Mouse (Mus musculus): ENCODE measurements around the gene Irak2. TPM values are rescaled to one million over a fixed set of nuclear protein-coding genes. Genes with fewer than 3 reads are reported as not detected.
A peak's percentile ranks its signal among the peaks of the same experiment; 100 is the strongest.

Irak2 gene
- polyA plus RNA-seq, 1 experiment = not detected

DNA sequence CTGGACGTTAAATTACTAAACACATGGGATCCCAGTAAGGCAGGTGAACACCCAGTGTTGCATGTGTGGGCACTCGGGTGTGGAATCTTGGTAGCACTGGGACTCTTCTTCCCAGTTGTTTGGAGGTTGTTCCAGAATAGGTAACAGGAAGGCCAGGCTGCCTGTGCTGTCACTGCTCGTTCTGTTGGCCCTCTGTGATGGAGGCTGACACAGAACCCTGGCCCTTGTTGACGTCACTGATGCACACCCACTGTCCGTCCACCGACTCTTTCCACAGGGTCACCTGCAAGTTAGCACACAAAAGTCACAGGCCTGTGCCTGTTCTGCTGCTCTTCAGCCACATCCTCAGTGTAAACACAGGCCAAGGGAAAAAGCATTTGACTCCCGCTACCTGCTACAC, 89.9 kb downstream of the Irak2 start:
- Histone ChIP-seq H3K4me3 (ENCODE audit: insufficient read depth, low read depth, low read length) (no peak overlapping the region), H3K4me1 (ENCODE audit: control insufficient read depth, insufficient read depth, low read length) (no peaks in the 10 kb centered on the region), H3K27ac (ENCODE audit: insufficient read depth, low read depth, low read length) (no peak overlapping the region)
- no peak for TF ChIP-seq CTCF (IDR thresholded peaks at IDR 0.05; ENCODE audit: insufficient read depth, low read depth, low read length)
- no peak for TF ChIP-seq POLR2A (IDR thresholded peaks at IDR 0.05; ENCODE audit: insufficient read depth, low read depth, low read length)
- 84% methylated on average over 7 of the region's 7 CpGs for WGBS

DNA sequence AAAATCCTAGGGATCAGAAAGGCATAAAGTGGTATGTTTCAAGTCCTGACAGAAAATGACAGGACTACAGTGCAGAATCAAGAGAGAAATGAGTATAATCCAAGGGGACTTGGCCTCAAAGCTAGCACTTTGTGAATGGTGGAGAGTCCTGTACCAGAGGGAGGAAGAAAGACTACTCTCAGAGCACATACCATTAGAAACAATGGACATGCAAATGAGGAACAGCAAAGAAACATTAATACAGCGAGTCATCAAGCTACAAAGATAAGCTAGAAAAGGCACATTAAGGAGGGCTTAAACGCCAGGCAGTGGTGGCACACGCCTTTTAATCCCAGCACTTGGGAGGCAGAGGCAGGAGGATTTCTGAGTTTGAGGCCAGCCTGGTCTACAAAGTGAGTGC, 93.0 kb downstream of the Irak2 start:
- no peak for TF ChIP-seq POLR2A (IDR thresholded peaks at IDR 0.05; ENCODE audit: insufficient read depth, low read depth, low read length)
- no peak for TF ChIP-seq CTCF (IDR thresholded peaks at IDR 0.05; ENCODE audit: insufficient read depth, low read depth, low read length)
- Histone ChIP-seq H3K4me1 (ENCODE audit: control insufficient read depth, insufficient read depth, low read length) (no peaks in the 10 kb centered on the region), H3K27ac (ENCODE audit: insufficient read depth, low read depth, low read length) (no peak overlapping the region), H3K4me3 (ENCODE audit: insufficient read depth, low read depth, low read length) (no peak overlapping the region)
- 84% methylated on average over 3 of the region's 3 CpGs for WGBS

GRCm38 (mm10) chr6:113737318-113738046, 99.2 kb downstream of the Irak2 start:
- 89% methylated on average over 9 of the region's 9 CpGs for WGBS
- Histone ChIP-seq H3K4me1 (ENCODE audit: control insufficient read depth, insufficient read depth, low read length) (0 out of 2 replicates have a peak, but pooled peaks cover 4% of the 10 kb centered on the region), H3K27ac (ENCODE audit: insufficient read depth, low read depth, low read length) (no peak overlapping the region), H3K4me3 (ENCODE audit: insufficient read depth, low read depth, low read length) (no peak overlapping the region)
- TF ChIP-seq POLR2A (IDR thresholded peaks at IDR 0.05; ENCODE audit: insufficient read depth, low read depth, low read length) (no peak), CTCF (IDR thresholded peaks at IDR 0.05; ENCODE audit: insufficient read depth, low read depth, low read length) (no peak)

DNA sequence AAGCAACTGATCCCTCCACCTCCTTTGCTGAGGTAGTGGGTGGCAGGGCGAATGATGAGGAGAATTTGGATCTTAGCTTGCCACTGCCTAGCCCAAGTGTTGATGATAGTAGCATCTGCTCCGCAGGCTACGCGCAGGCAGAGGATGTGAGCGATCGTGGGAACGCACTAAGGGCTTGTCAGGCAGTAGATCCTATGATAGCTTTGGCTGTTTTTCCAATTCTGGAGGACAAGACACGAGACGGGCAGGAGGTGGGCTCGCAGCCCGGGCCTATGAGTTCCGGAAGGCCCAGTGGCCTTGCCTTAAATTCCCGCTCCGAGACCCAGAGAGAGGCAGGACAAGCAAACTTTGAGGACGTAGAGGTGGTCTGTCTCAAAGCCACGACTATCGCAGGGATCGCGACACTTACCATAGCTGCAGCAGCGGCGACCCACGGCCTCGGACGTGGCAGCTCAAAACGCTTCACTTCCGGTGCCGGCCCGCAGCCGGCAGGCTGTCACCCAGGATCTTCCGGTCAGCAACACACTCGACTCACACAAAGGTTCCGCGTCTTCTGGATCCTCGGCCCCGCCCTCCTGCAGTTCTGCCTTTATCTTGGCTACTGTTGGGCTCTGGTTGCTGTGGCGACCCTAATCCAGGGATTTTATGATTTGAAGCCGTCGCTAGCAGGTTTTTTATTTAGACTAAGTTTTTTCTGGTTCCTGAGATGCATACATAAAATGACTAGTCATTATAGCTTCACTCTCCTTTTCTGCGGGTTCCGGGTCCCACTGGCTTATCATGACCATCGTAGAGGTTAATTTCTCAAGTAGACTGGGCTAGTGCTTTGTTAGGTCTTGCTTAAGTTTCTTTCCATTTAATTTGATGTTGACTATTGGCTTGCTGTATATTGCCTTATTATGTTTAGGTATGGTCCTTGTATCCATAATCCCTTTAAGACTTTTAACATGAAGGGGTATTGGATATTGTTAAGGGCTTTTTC, 102.3 kb downstream of the Irak2 start, which contains the start of gene Sec13:
Sec13 (minus strand) TSS at position 508 of the 982 bp plus-strand sequence.
- peak within 1 kb of the TSS; percentile 98 for H3K4me3 ChIP-seq (ENCODE audit: insufficient read depth, low read depth, low read length)
- H3K27ac ChIP-seq (ENCODE audit: insufficient read depth, low read depth, low read length) = peak within 1 kb of the TSS; percentile 58; the same call in 1 of the 2 replicates
- TF ChIP-seq CTCF (IDR thresholded peaks at IDR 0.05; ENCODE audit: insufficient read depth, low read depth, low read length) (0 out of 2 replicates have a peak, but pooled peaks have one; percentile 10), POLR2A (IDR thresholded peaks at IDR 0.05; ENCODE audit: insufficient read depth, low read depth, low read length) (peak; percentile 71)
- H3K4me1 ChIP-seq (ENCODE audit: control insufficient read depth, insufficient read depth, low read length) = 0 out of 2 replicates have a peak, but pooled peaks cover 6% of the 10 kb centered on the region
- 5% methylated on average over 41 of the region's 41 CpGs for WGBS

DNA sequence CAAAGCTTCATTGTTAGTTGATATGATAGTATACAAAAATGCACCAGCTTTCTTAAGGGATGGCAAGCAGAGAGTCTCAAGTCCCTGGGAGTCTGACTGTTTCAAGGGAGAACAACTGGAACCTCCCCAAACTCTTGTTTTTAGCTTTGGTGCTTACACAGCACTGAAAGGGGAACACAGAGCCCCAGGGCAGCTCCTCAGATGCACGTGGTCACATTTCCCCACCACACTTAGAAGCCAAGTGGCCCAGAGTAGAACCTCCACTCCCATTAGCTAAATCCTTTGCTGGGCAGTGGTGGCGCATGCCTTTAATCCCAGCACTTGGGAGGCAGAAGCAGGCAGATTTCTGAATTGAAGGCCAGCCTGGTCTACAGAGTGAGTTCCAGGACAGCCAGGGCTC, 103.2 kb downstream of the Irak2 start:
- WGBS = 62% methylated on average over 2 of the region's 2 CpGs
- TF ChIP-seq POLR2A (IDR thresholded peaks at IDR 0.05; ENCODE audit: insufficient read depth, low read depth, low read length) (no peak), CTCF (IDR thresholded peaks at IDR 0.05; ENCODE audit: insufficient read depth, low read depth, low read length) (no peak)
- no peak overlapping the region for H3K27ac ChIP-seq (ENCODE audit: insufficient read depth, low read depth, low read length)

GRCm38 (mm10) chr6:113742321-113742720, 104.1 kb downstream of the Irak2 start:
- H3K27ac ChIP-seq (ENCODE audit: insufficient read depth, low read depth, low read length) = no peak overlapping the region

More for the DNA sequence above, 103.2 kb downstream of the Irak2 start:
- Histone ChIP-seq H3K4me3 (ENCODE audit: insufficient read depth, low read depth, low read length) (no peak overlapping the region), H3K4me1 (ENCODE audit: control insufficient read depth, insufficient read depth, low read length) (0 out of 2 replicates have a peak, but pooled peaks cover 6% of the 10 kb centered on the region)

DNA sequence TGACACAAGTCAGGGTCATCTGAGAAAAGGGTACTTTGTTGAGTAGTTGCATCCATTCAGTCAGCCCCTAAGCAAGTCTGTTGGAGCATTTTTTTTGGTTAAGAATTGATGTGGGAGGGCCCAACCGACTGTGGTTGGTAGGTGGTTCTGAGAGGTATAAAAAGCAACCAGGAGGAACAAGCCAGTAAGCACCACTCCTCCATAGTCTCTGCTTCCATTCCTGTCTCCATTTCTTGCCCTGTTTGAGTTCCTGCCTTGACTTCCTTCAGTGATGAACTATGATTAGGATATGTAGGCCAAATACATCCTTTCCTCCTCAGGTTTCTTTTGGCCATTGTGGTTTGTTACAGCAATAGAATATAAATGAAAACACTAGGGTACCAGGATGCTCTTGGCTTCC, 104.8 kb downstream of the Irak2 start:
- WGBS = 16% methylated on average over 1 of the region's 1 CpGs
- H3K4me1 ChIP-seq (ENCODE audit: control insufficient read depth, insufficient read depth, low read length) = peaks cover 8% of the 10 kb centered on the region; the same call in 1 of the 2 replicates
- no peak overlapping the region for H3K27ac ChIP-seq (ENCODE audit: insufficient read depth, low read depth, low read length)
- TF ChIP-seq POLR2A (IDR thresholded peaks at IDR 0.05; ENCODE audit: insufficient read depth, low read depth, low read length) = no peak
- no peak for TF ChIP-seq CTCF (IDR thresholded peaks at IDR 0.05; ENCODE audit: insufficient read depth, low read depth, low read length)
- no peak overlapping the region for H3K4me3 ChIP-seq (ENCODE audit: insufficient read depth, low read depth, low read length)

More at GRCm38 (mm10) chr6:113742321-113742720, 104.1 kb downstream of the Irak2 start:
- Histone ChIP-seq H3K4me3 (ENCODE audit: insufficient read depth, low read depth, low read length) (no peak overlapping the region), H3K4me1 (ENCODE audit: control insufficient read depth, insufficient read depth, low read length) (peaks cover 8% of the 10 kb centered on the region; the same call in 1 of the 2 replicates)
- TF ChIP-seq POLR2A (IDR thresholded peaks at IDR 0.05; ENCODE audit: insufficient read depth, low read depth, low read length) (no peak), CTCF (IDR thresholded peaks at IDR 0.05; ENCODE audit: insufficient read depth, low read depth, low read length) (no peak)
- 82% methylated on average over 1 of the region's 1 CpGs for WGBS

Other genes starting within 250 kb of the Irak2 start
- not detected in 2 replicates for gene Ttll3, start 249.2 kb upstream of the Irak2 start, polyA plus RNA-seq (2012; ENCODE audit: insufficient read depth, insufficient read length, low replicate concordance, missing spikeins)
- not detected in 2 replicates for gene Rpusd3, start 219.1 kb upstream of the Irak2 start, polyA plus RNA-seq (2012; ENCODE audit: insufficient read depth, insufficient read length, low replicate concordance, missing spikeins)
- gene Cidec, start 202.7 kb upstream of the Irak2 start, polyA plus RNA-seq (2012; ENCODE audit: insufficient read depth, insufficient read length, low replicate concordance, missing spikeins) = not detected in 2 replicates
- gene Jagn1, start 195.9 kb upstream of the Irak2 start, polyA plus RNA-seq (2012; ENCODE audit: insufficient read depth, insufficient read length, low replicate concordance, missing spikeins) = not detected in 2 replicates
- not detected in 2 replicates for gene Il17re, start 180.0 kb upstream of the Irak2 start, polyA plus RNA-seq (2012; ENCODE audit: insufficient read depth, insufficient read length, low replicate concordance, missing spikeins)
- not detected in 2 replicates for gene Il17rc, start 167.0 kb upstream of the Irak2 start, polyA plus RNA-seq (2012; ENCODE audit: insufficient read depth, insufficient read length, low replicate concordance, missing spikeins)
- gene Creld1, start 155.2 kb upstream of the Irak2 start, polyA plus RNA-seq (2012; ENCODE audit: insufficient read depth, insufficient read length, low replicate concordance, missing spikeins) = not detected in 2 replicates
- gene Prrt3, start 136.5 kb upstream of the Irak2 start, polyA plus RNA-seq (2012; ENCODE audit: insufficient read depth, insufficient read length, low replicate concordance, missing spikeins) = not detected in 2 replicates
- gene Emc3, start 106.8 kb upstream of the Irak2 start, polyA plus RNA-seq (2012; ENCODE audit: insufficient read depth, insufficient read length, low replicate concordance, missing spikeins) = not detected in 2 replicates
- not detected in 2 replicates for gene Fancd2, start 106.8 kb upstream of the Irak2 start, polyA plus RNA-seq (2012; ENCODE audit: insufficient read depth, insufficient read length, low replicate concordance, missing spikeins)
- not detected in 2 replicates for gene Fancd2os, start 37.8 kb upstream of the Irak2 start, polyA plus RNA-seq (2012; ENCODE audit: insufficient read depth, insufficient read length, low replicate concordance, missing spikeins)
- not detected in 2 replicates for gene Brk1, start 33.7 kb upstream of the Irak2 start, polyA plus RNA-seq (2012; ENCODE audit: insufficient read depth, insufficient read length, low replicate concordance, missing spikeins)
- gene Vhl, start 14.5 kb upstream of the Irak2 start, polyA plus RNA-seq (2012; ENCODE audit: insufficient read depth, insufficient read length, low replicate concordance, missing spikeins) = not detected in 2 replicates
- gene Tatdn2, start 58.6 kb downstream of the Irak2 start, polyA plus RNA-seq (2012; ENCODE audit: insufficient read depth, insufficient read length, low replicate concordance, missing spikeins) = not detected in 2 replicates
- gene Ghrl, start 81.4 kb downstream of the Irak2 start, polyA plus RNA-seq (2012; ENCODE audit: insufficient read depth, insufficient read length, low replicate concordance, missing spikeins) = not detected in 2 replicates
- gene Sec13, start 102.3 kb downstream of the Irak2 start, polyA plus RNA-seq (2012; ENCODE audit: insufficient read depth, insufficient read length, low replicate concordance, missing spikeins) = not detected in 2 replicates

Data from olfactory bulb, adult 2 months (tissue).